Mouse (Mus musculus): Measurements from ENCODE around the gene Odf4.
A peak's percentile ranks its signal among the peaks of the same experiment; 100 is the strongest.
"Not testable (repeated sequence)": the region's sequence is repeated elsewhere in the genome, so short reads cannot be mapped to it uniquely, and the experiment has no call there.

The Odf4 gene

DNA sequence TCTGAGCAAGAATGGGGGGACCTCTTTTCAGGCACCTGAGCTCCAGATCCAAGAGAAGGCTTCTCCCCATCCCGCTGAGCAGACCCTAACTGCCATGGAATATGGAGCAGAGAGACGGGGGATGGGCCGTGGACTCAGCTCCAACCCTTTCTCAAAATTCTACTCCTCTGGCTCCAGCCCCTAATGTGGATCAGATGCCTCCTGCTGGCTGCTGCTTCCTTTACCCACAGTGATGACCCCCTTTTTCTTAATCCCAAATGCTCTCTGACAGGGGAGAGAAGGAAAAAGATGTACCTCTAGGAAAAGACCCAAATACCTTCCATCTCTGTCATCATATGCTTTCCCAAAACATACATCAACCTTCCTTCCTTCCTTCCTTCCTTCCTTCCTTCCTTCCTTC lies at the start of gene Odf4:
TSS of gene Odf4 (minus strand) at position 101 of the 400 bp plus-strand sequence.
- no peak for DNase-seq

DNA sequence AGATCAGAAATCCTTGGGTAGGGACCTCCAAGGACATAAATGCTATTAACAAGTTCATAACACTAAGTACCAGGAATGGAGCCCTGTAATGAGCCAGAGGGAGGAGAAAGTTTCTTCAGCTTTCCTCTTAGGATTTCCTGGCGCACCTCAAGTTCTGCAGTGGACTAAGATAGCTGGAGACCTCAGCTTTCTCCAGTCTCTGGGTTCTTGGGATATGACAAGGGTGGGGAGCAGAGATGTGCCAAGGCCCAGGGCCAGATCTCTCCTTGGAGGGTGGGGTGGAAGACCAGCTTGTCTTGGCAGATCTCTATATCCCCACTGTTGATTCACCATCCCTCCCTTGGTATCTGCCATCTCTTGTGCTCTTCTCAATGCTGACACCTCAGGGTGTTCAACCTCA lies 48.7 kb upstream of the Odf4 start:
- DNase-seq, result no peak

- DNase-seq, result no peak
Measured at GRCm38 (mm10) chr11:68975085-68975484, 48.2 kb upstream of the Odf4 start, which contains the start of gene Rangrf. Gene Rangrf (minus strand): TSS chr11:68975185.

- no peak for DNase-seq
Measured at GRCm38 (mm10) chr11:68974059-68974450, 47.2 kb upstream of the Odf4 start.

GRCm38 (mm10) chr11:68973250-68974058 lies 46.6 kb upstream of the Odf4 start:
- peak; percentile 77 for DNase-seq

GRCm38 (mm10) chr11:68970232-68970631 lies 43.4 kb upstream of the Odf4 start:
- no peak for DNase-seq

- no peak for DNase-seq
Measured at GRCm38 (mm10) chr11:68968752-68969151, 41.9 kb upstream of the Odf4 start.

- DNase-seq, result peak; percentile 83
Measured at GRCm38 (mm10) chr11:68967337-68968282, 40.7 kb upstream of the Odf4 start, which contains the start of gene Slc25a35. Gene Slc25a35 (plus strand): TSS chr11:68968131.

DNA sequence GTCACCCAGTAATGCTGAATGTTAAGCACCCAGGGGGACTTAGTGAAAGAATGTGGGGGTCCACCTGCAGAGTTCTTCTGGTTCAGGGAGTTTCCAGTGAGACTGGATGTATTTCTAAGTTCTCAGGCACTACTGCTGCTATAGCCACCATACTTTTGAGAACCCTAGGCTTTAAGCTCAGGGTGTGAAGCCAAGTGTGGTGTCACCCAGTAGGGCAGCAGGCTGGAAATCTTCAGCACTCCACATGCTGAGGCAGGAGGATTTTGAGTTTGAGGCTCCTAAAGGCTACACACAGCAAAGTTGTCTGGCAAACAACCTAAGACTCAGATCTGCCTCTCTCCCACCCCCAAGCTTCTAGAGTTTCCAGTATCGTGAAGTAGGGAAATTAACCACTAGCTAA lies 39.7 kb upstream of the Odf4 start:
- DNase-seq, result no peak

GRCm38 (mm10) chr11:68965845-68966244 lies 39.0 kb upstream of the Odf4 start:
- peak; percentile 69 for DNase-seq

DNA sequence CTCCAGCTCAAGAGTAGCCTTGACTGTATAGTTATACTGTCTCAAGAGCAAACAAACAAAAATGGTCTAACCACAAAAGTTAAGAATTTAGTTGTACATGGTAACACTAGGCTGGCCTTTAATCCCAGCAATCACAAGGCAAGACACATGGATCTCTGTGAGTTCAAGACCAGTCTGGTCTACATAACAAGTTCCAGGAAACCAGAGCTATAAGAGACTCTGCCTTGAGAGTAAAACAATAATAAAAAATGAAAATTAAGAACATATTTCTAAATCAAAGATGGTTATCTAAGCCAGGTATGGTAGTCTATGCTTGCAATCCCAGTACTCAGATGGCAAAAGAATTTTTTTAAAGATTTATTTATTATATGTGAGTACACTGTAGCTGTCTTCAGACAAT lies 38.2 kb upstream of the Odf4 start:
- DNase-seq, result no peak

GRCm38 (mm10) chr11:68963405-68963804 lies 36.5 kb upstream of the Odf4 start:
- DNase-seq, result no peak

GRCm38 (mm10) chr11:68962159-68962558 lies 35.3 kb upstream of the Odf4 start:
- not testable (repeated sequence) for DNase-seq

DNA sequence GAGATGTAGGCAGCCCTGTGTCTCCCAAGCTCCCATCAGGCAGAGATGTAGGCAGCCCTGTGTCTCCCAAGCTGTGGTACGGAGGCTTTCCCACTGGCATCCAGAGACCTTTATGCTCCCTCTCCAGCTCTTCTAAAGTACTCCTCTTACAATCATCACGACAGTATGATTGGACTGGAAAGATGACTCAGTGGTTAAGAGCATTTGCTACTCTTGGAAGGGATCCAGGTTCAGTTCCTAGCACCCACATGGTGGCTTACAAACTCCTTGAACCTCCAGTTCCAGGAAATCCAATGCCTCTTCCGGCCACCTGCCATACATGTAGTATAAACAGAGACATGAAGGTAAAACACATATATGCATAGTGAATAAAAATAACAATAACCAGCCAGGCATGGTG lies 34.7 kb upstream of the Odf4 start:
- DNase-seq, result no peak

DNA sequence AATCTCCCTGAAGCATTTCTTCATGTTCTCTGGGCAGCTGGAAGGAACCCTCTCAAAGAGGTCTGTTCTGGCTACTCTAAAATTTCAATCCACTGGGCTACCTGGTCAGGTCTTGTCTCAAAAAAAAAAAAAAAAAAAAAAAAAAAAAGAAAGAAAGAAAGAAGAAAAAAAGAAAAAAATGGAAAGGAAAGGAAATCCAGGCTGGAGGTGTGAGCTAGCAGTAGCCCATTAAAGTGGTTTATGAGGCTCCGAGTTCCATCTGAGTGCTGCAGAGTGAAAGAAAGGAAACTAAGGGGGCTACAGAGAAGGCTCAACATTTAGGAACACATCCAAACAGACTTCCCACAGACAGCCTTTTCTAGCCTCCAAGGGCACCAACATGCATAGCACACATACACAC lies 31.1 kb upstream of the Odf4 start:
- DNase-seq, result no peak

DNA sequence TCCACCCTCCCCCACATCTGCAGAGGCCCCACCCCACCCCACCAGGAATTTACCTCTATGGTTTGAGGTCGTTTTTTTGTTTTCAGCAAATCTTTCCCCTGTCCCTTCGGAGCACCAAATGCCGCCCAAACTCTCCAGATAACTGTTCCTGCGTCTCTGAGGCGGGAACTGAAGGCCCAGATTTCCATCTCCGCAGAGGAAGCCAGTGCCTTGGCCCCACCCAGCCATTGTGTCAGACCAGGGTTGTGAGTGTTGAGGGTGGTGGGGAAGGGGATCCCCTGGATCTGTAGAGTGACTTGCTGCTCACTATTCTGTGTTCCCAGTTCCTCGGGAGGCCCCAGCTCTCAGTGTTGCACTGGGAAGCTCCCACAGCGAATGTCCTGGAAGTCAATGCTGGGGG lies 30.4 kb upstream of the Odf4 start, which contains the start of gene Arhgef15:
TSS of gene Arhgef15 (minus strand) at position 173 of the 400 bp plus-strand sequence.
- DNase-seq, result no peak

GRCm38 (mm10) chr11:68956697-68957096 lies 29.8 kb upstream of the Odf4 start:
- DNase-seq, result no peak

GRCm38 (mm10) chr11:68956107-68956506 lies 29.2 kb upstream of the Odf4 start:
- DNase-seq, result no peak

- no peak for DNase-seq
Measured at GRCm38 (mm10) chr11:68955473-68955872, 28.6 kb upstream of the Odf4 start.

DNA sequence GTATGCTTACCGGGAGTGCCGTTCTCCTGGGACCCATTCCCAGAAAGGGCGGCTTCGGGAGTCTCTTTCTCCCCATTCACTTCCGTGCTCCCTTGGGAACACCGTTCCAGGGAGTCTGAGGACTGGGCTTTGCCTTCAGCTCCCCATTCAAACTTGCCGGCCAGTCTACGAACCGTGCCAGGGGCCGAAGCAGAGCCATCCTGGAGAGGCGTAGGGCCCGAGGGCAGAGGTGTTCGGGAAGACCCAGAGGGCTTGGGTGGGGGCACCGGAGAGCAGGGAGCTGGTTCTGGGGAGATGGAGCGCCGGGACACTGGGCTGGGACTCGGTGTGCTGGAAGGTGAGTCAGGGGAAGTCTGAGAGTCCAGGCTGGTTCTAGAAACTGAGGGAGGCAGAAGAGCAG lies 27.5 kb upstream of the Odf4 start:
- DNase-seq, result no peak

GRCm38 (mm10) chr11:68953903-68954302 lies 27.0 kb upstream of the Odf4 start:
- no peak for DNase-seq

DNA sequence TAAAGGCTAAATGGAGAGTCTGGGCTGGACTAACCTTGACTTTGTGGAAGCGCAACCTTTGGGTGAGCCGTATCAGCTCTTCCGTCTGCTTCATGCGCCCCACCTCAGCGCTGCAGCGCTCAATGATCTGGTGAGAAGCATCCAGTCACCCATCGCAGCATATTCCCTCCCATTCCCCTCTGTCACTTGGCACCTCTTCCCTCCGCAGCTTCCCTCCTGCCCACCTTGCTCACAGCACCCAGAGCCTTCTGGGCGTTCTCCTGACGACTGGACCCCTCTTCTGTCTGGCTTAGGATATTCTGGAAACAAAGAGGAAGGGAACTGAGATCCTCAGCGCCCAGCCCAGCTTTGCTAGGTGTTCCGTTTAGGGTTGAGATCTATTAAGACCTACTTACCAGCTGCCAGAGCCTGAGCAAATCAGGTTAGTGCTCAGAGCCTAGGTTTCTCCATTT lies 20.7 kb upstream of the Odf4 start:
- DNase-seq, result peak; percentile 32

DNA sequence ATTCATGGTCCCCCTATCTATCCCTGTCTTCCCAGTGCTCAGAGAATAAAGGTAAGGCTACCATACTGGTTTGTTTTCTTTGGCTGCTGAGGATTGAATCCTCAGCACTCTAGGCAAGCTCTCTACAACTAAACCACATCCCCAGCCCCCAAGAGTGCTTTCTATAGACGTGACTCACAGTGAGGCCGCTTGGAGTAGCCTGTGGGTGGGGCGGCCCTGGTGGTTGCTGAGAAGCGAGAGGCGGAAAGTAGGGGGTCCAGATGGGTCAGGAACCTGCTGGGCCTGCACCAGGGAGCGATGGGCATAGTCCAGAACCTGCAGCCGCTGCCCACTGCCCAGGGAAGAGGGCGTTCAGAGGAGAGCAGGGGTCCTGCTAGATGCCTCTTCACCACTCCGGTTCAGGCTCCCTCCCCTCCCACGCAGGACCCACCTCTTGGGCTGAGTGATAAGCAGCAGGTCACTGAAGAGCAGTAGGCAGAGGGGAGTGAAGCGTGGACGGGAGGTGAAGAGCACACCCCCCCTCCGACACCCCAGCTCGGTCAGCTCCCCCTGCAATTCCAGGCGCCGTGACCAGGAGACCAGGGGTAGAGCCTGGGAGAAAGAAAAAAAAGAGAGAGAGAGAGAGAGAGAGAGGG lies 20.0 kb upstream of the Odf4 start:
- DNase-seq, result peak; percentile 30
